Mouse (Mus musculus) frontal cortex, postnatal 36 days (tissue): ENCODE results near the gene Ccdc36.

Experiments used
- DNase-seq, 2 experiments: peaks; one replicate each; pipeline ENCODE4 v3.0.0; 2022; ENCODE audit warnings: low spot score in 2 of 2

The Ccdc36 gene

GRCm38 (mm10) chr9:108445125-108445524 lies 16.8 kb upstream of the Ccdc36 start:
- no peak for DNase-seq

GRCm38 (mm10) chr9:108441236-108441919 lies 13.1 kb upstream of the Ccdc36 start:
- peak in 1 of 2 experiments; percentile 81 for DNase-seq

- peak in 1 of 2 experiments; percentile 53 for DNase-seq
These were observed 12.2 kb upstream of the Ccdc36 start for GRCm38 (mm10) chr9:108440485-108440884.

GRCm38 (mm10) chr9:108439176-108439575 lies 10.9 kb upstream of the Ccdc36 start:
- DNase-seq: peak in 1 of 2 experiments; percentile 20

- no peak for DNase-seq
These were observed 7.9 kb upstream of the Ccdc36 start, which contains the start of gene BC048562 for GRCm38 (mm10) chr9:108436182-108436581. Gene BC048562 (plus strand): TSS chr9:108436482.

- no peak for DNase-seq
These were observed 3.3 kb upstream of the Ccdc36 start for GRCm38 (mm10) chr9:108431431-108432067.

- peak in 1 of 2 experiments; percentile 41 for DNase-seq
These were observed 16.1 kb downstream of the Ccdc36 start for GRCm38 (mm10) chr9:108412221-108412620.

GRCm38 (mm10) chr9:108411381-108411942 lies 16.8 kb downstream of the Ccdc36 start:
- peak; percentile 68 to 80 for DNase-seq

GRCm38 (mm10) chr9:108409535-108409934 lies 18.7 kb downstream of the Ccdc36 start:
- DNase-seq: no peak

- no peak for DNase-seq
These were observed 23.8 kb downstream of the Ccdc36 start for GRCm38 (mm10) chr9:108404451-108404850.

- DNase-seq: peak; percentile 55 to 64
These were observed 25.2 kb downstream of the Ccdc36 start for GRCm38 (mm10) chr9:108403081-108403480.

GRCm38 (mm10) chr9:108401186-108401960 lies 26.9 kb downstream of the Ccdc36 start:
- peak; percentile 58 to 84 for DNase-seq

- DNase-seq: no peak
These were observed 30.0 kb downstream of the Ccdc36 start for GRCm38 (mm10) chr9:108398324-108398723.

- DNase-seq: no peak
These were observed 32.9 kb downstream of the Ccdc36 start for GRCm38 (mm10) chr9:108395427-108395826.

- no peak for DNase-seq
These were observed 34.1 kb downstream of the Ccdc36 start for GRCm38 (mm10) chr9:108394191-108394590.

- no peak for DNase-seq
These were observed 35.6 kb downstream of the Ccdc36 start, which contains the start of gene 1700102P08Rik for GRCm38 (mm10) chr9:108392676-108393075. Gene 1700102P08Rik (plus strand): TSS chr9:108392805.

GRCm38 (mm10) chr9:108389220-108389619 lies 39.1 kb downstream of the Ccdc36 start:
- no peak for DNase-seq

- no peak for DNase-seq
These were observed 39.7 kb downstream of the Ccdc36 start for GRCm38 (mm10) chr9:108388601-108389000.

- no peak for DNase-seq
These were observed 41.5 kb downstream of the Ccdc36 start for GRCm38 (mm10) chr9:108386816-108387215.

GRCm38 (mm10) chr9:108385006-108385405 lies 43.3 kb downstream of the Ccdc36 start:
- no peak for DNase-seq

GRCm38 (mm10) chr9:108381382-108381781 lies 46.9 kb downstream of the Ccdc36 start:
- no peak for DNase-seq

- DNase-seq: no peak
These were observed 49.0 kb downstream of the Ccdc36 start for GRCm38 (mm10) chr9:108379294-108379693.
